Mouse (Mus musculus) heart, embryonic 16.5 days (tissue): ENCODE data around the gene Map3k7cl. TPM values are rescaled to one million over a fixed set of nuclear protein-coding genes. Genes with fewer than 3 reads are reported as not detected.

Experiments used
- ATAC-seq: fragments of 200-750 bp; cut with Nextera tagmentation; replicated peaks from 2 replicates; pipeline ENCODE4 v1.8.0; 2017; ENCODE audit warnings: moderate number of reproducible peaks; ENCODE audit not compliant: insufficient read depth, low FRiP score; ENCODE audit errors: extremely low read depth
- H3K27ac ChIP-seq: fragments of 300-500 bp; sonication (generic); 2 replicates; pipeline ENCODE4 v1.5.1; 2014; ENCODE audit warnings: mild to moderate bottlenecking, low read length, control low read depth, moderate library complexity
- H3K27me3 ChIP-seq: fragments of 300-500 bp; sonication (generic); 2 replicates; pipeline ENCODE4 v1.6.1; 2014; ENCODE audit warnings: low read length, mixed read lengths; ENCODE audit not compliant: control insufficient read depth, insufficient read depth
- H3K36me3 ChIP-seq: fragments of 300-500 bp; sonication (generic); 2 replicates; pipeline ENCODE4 v1.6.1; 2014; ENCODE audit not compliant: control insufficient read depth, insufficient read depth
- H3K4me1 ChIP-seq: fragments of 300-500 bp; sonication (generic); 2 replicates; pipeline ENCODE4 v1.6.1; 2014; ENCODE audit warnings: low read length, mixed read lengths; ENCODE audit not compliant: control insufficient read depth, insufficient read depth
- H3K4me2 ChIP-seq: fragments of 300-500 bp; sonication (generic); 2 replicates; pipeline ENCODE4 v1.6.1; 2014; ENCODE audit warnings: low read depth, mild to moderate bottlenecking, control low read depth, low read length
- H3K4me3 ChIP-seq: fragments of 300-500 bp; sonication (generic); 2 replicates; pipeline ENCODE4 v1.5.1; 2014; ENCODE audit warnings: mild to moderate bottlenecking, control low read depth, low read length
- H3K9ac ChIP-seq: fragments of 300-500 bp; sonication (generic); 2 replicates; pipeline ENCODE4 v1.6.1; 2014; ENCODE audit warnings: low read length, control low read depth
- H3K9me3 ChIP-seq: fragments of 300-500 bp; sonication (generic); replicated peaks from 2 replicates; pipeline ENCODE4 v1.6.1; 2016; ENCODE audit warnings: low read length; ENCODE audit not compliant: control insufficient read depth
- WGBS: fragments of 180-500 bp; shearing (Covaris S2); extraction: QIAGEN DNeasy Blood & Tissue Kit; methylation state at CpG from one replicate; pipeline ENCODE4 v1.1.7; 2014; 5-methylcytosine and 5-hydroxymethylcytosine counted together
- polyA plus RNA-seq: library from polyadenylated mRNA; unstranded; fragments of >200 nt; fragmentation: Nextera tagmentation; extraction: Ambion mirVana; gene quantifications from 2 replicates; pipeline ENCODE4 v1.2.1, GENCODE M21; 2015

Map3k7cl gene
- polyA plus RNA-seq, 1 experiment from 2014 or later = 0.30 TPM

GRCm38 (mm10) chr16:87563524-87563923 is 10.4 kb downstream of the Map3k7cl start:
- Histone ChIP-seq H3K4me1 (no peaks in the 10 kb centered on the region), H3K4me2 (no peak overlapping the region), H3K36me3 (no peaks in the 10 kb centered on the region), H3K27ac (no peak overlapping the region), H3K4me3 (no peak overlapping the region), H3K27me3 (no peaks in the 10 kb centered on the region), H3K9ac (no peak overlapping the region), H3K9me3 (no peaks in the 10 kb centered on the region)
- WGBS = 58% methylated on average over 6 of the region's 6 CpGs
- no peak for ATAC-seq

GRCm38 (mm10) chr16:87564564-87564963 is 11.4 kb downstream of the Map3k7cl start:
- no peaks in the 10 kb centered on the region for H3K27me3 ChIP-seq
- no peak overlapping the region for H3K27ac ChIP-seq
- no peak for ATAC-seq
- no peaks in the 10 kb centered on the region for H3K9me3 ChIP-seq
- H3K9ac ChIP-seq = no peak overlapping the region
- 73% methylated on average over 3 of the region's 3 CpGs for whole genome bisulfite sequencing
- H3K4me3 ChIP-seq = no peak overlapping the region
- no peak overlapping the region for H3K4me2 ChIP-seq
- no peaks in the 10 kb centered on the region for H3K4me1 ChIP-seq
- H3K36me3 ChIP-seq = no peaks in the 10 kb centered on the region

GRCm38 (mm10) chr16:87567572-87567971 is 14.4 kb downstream of the Map3k7cl start:
- 80% methylated on average over 13 of the region's 13 CpGs for WGBS
- no peak overlapping the region for H3K27ac ChIP-seq

GRCm38 (mm10) chr16:87568241-87568640 is 15.1 kb downstream of the Map3k7cl start:
- no peaks in the 10 kb centered on the region for H3K4me1 ChIP-seq
- no peak overlapping the region for H3K4me2 ChIP-seq
- H3K4me3 ChIP-seq = no peak overlapping the region
- no peaks in the 10 kb centered on the region for H3K36me3 ChIP-seq
- no peak for ATAC-seq
- no peak overlapping the region for H3K27ac ChIP-seq
- no peaks in the 10 kb centered on the region for H3K9me3 ChIP-seq
- no peak overlapping the region for H3K9ac ChIP-seq
- WGBS = 82% methylated on average over 7 of the region's 7 CpGs
- H3K27me3 ChIP-seq = no peaks in the 10 kb centered on the region

More at GRCm38 (mm10) chr16:87567572-87567971, 14.4 kb downstream of the Map3k7cl start:
- Histone ChIP-seq H3K9ac (no peak overlapping the region), H3K4me2 (no peak overlapping the region), H3K4me3 (no peak overlapping the region), H3K36me3 (no peaks in the 10 kb centered on the region), H3K27me3 (no peaks in the 10 kb centered on the region), H3K4me1 (no peaks in the 10 kb centered on the region), H3K9me3 (no peaks in the 10 kb centered on the region)
- no peak for ATAC-seq

- H3K36me3 ChIP-seq = no peaks in the 10 kb centered on the region
- WGBS = 81% methylated on average over 7 of the region's 7 CpGs
- no peak overlapping the region for H3K9ac ChIP-seq
- H3K27ac ChIP-seq = no peak overlapping the region
- H3K4me2 ChIP-seq = no peak overlapping the region
- no peaks in the 10 kb centered on the region for H3K9me3 ChIP-seq
- H3K27me3 ChIP-seq = no peaks in the 10 kb centered on the region
- no peaks in the 10 kb centered on the region for H3K4me1 ChIP-seq
- ATAC-seq = no peak
- H3K4me3 ChIP-seq = no peak overlapping the region
These were observed 16.5 kb downstream of the Map3k7cl start for GRCm38 (mm10) chr16:87569576-87570105.

GRCm38 (mm10) chr16:87570334-87570733 is 17.2 kb downstream of the Map3k7cl start:
- 74% methylated on average over 7 of the region's 7 CpGs for WGBS
- Histone ChIP-seq H3K9me3 (no peaks in the 10 kb centered on the region), H3K4me1 (no peaks in the 10 kb centered on the region), H3K4me3 (no peak overlapping the region), H3K27me3 (no peaks in the 10 kb centered on the region), H3K27ac (no peak overlapping the region), H3K4me2 (no peak overlapping the region), H3K36me3 (no peaks in the 10 kb centered on the region), H3K9ac (no peak overlapping the region)
- no peak for ATAC-seq

- H3K36me3 ChIP-seq = no peaks in the 10 kb centered on the region
- H3K9ac ChIP-seq = no peak overlapping the region
- no peaks in the 10 kb centered on the region for H3K9me3 ChIP-seq
- 68% methylated on average over 5 of the region's 5 CpGs for WGBS
- H3K27me3 ChIP-seq = no peaks in the 10 kb centered on the region
- ATAC-seq = no peak
- H3K4me2 ChIP-seq = no peak overlapping the region
- H3K4me3 ChIP-seq = no peak overlapping the region
- H3K4me1 ChIP-seq = no peaks in the 10 kb centered on the region
- H3K27ac ChIP-seq = no peak overlapping the region
These were observed 20.3 kb downstream of the Map3k7cl start for GRCm38 (mm10) chr16:87573409-87573808.

- no peaks in the 10 kb centered on the region for H3K9me3 ChIP-seq
- H3K4me1 ChIP-seq = no peaks in the 10 kb centered on the region
- no peaks in the 10 kb centered on the region for H3K27me3 ChIP-seq
- no peak for ATAC-seq
- H3K4me3 ChIP-seq = no peak overlapping the region
- no peak overlapping the region for H3K9ac ChIP-seq
- no peaks in the 10 kb centered on the region for H3K36me3 ChIP-seq
- H3K4me2 ChIP-seq = no peak overlapping the region
- 58% methylated on average over 5 of the region's 5 CpGs for WGBS
- H3K27ac ChIP-seq = no peak overlapping the region
These were observed 21.0 kb downstream of the Map3k7cl start for GRCm38 (mm10) chr16:87574160-87574559.

GRCm38 (mm10) chr16:87575600-87575999 is 22.5 kb downstream of the Map3k7cl start:
- Histone ChIP-seq H3K4me2 (peak overlapping the region; percentile 8; the same call in 1 of the 2 replicates), H3K9ac (no peak overlapping the region), H3K27ac (no peak overlapping the region), H3K4me3 (no peak overlapping the region), H3K4me1 (no peaks in the 10 kb centered on the region), H3K9me3 (no peaks in the 10 kb centered on the region), H3K36me3 (no peaks in the 10 kb centered on the region), H3K27me3 (no peaks in the 10 kb centered on the region)
- 64% methylated on average over 10 of the region's 10 CpGs for WGBS
- no peak for ATAC-seq
